Mouse (Mus musculus) lung, adult 2 months (tissue): ENCODE results near the gene Ttll4.

Experiments
- CTCF ChIP-seq: fragments of 200-500 bp; IDR thresholded peaks from 2 replicates; pipeline ENCODE4 v1.5.1; 2011; ENCODE audit warnings: mild to moderate bottlenecking, low read length, control low read depth; ENCODE audit not compliant: insufficient read depth
- POLR2A ChIP-seq: fragments of 200-500 bp; IDR thresholded peaks from 2 replicates; pipeline ENCODE4 v1.6.1; 2011; ENCODE audit warnings: low read depth, mild to moderate bottlenecking, control low read depth, low read length, borderline replicate concordance; ENCODE audit errors: extremely low read depth

DNA sequence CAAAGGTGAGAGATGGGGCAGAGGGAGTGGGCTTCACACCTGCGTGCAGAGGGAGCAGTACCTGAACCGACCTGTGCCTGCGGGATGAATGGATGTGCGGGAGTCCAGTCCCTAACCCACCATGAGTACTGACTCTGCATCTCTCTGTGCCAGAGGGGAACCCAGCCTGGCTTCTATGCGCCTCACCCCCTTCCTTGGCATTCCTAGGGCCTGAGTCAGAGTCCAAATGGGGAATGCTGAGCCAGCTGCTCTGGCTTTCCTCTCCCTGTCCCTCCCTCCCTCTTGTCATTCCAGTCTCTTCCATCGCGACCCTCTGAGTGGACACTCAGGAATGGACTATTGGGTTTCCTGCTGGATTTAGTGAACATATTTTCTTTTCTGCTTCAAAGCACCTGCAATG is 87.8 kb downstream of the Ttll4 start:
- no peak for TF ChIP-seq CTCF
- TF ChIP-seq POLR2A = peak; percentile 37; the same call in 1 of the 2 replicates
